Mouse (Mus musculus) cerebellum, adult 8-10 months (tissue): ENCODE data around the gene Lin52.

Source experiments
- DNase-seq: peaks from one replicate; pipeline ENCODE4 v3.0.0; 2022

Gene Lin52

GRCm38 (mm10) chr12:84450718-84451646 lies at the start of gene Lin52, which contains the start of gene Aldh6a1:
TSS of gene Lin52 (plus strand) at chr12:84451422.
TSS of gene Aldh6a1 (minus strand) at chr12:84451004.
- DNase-seq = peak; percentile 94

GRCm38 (mm10) chr12:84402923-84403322 lies 48.3 kb upstream of the Lin52 start:
- DNase-seq = no peak

GRCm38 (mm10) chr12:84404541-84404940 lies 46.7 kb upstream of the Lin52 start:
- no peak for DNase-seq

- DNase-seq = no peak
Observed at GRCm38 (mm10) chr12:84407259-84407658, 44.0 kb upstream of the Lin52 start.

GRCm38 (mm10) chr12:84407874-84408818 lies 43.1 kb upstream of the Lin52 start:
- peak; percentile 41 for DNase-seq

GRCm38 (mm10) chr12:84408819-84409507 lies 42.3 kb upstream of the Lin52 start, which contains the start of the genes Entpd5 and Bbof1:
TSS of gene Entpd5 (minus strand) at chr12:84409029.
TSS of gene Bbof1 (plus strand) at chr12:84409071.
- DNase-seq = peak; percentile 93

- DNase-seq = peak; percentile 74
Observed at GRCm38 (mm10) chr12:84416834-84417604, 34.2 kb upstream of the Lin52 start, which contains the start of gene Rnf113a2. TSS of gene Rnf113a2 (plus strand) at chr12:84417196.

- no peak for DNase-seq
Observed at GRCm38 (mm10) chr12:84417605-84417922, 33.7 kb upstream of the Lin52 start.

- DNase-seq = no peak
Observed at GRCm38 (mm10) chr12:84423990-84424389, 27.2 kb upstream of the Lin52 start.

GRCm38 (mm10) chr12:84429825-84430224 lies 21.4 kb upstream of the Lin52 start:
- DNase-seq = no peak

GRCm38 (mm10) chr12:84438697-84439096 lies 12.5 kb upstream of the Lin52 start:
- no peak for DNase-seq

- no peak for DNase-seq
Observed at GRCm38 (mm10) chr12:84442526-84442925, 8.7 kb upstream of the Lin52 start.

- DNase-seq = no peak
Observed at GRCm38 (mm10) chr12:84447386-84447785, 3.8 kb upstream of the Lin52 start.

- DNase-seq = no peak
Observed at GRCm38 (mm10) chr12:84448181-84448580, 3.0 kb upstream of the Lin52 start.

GRCm38 (mm10) chr12:84449887-84450286 lies 1.3 kb upstream of the Lin52 start:
- no peak for DNase-seq

GRCm38 (mm10) chr12:84450351-84450717 lies 888 bp upstream of the Lin52 start:
- DNase-seq = no peak

- DNase-seq = no peak
Observed at GRCm38 (mm10) chr12:84451801-84452200, 579 bp downstream of the Lin52 start.

GRCm38 (mm10) chr12:84456911-84457310 lies 5.7 kb downstream of the Lin52 start:
- DNase-seq = no peak

GRCm38 (mm10) chr12:84459845-84460244 lies 8.6 kb downstream of the Lin52 start:
- no peak for DNase-seq

- no peak for DNase-seq
Observed at GRCm38 (mm10) chr12:84461416-84461815, 10.2 kb downstream of the Lin52 start.

GRCm38 (mm10) chr12:84462856-84463255 lies 11.6 kb downstream of the Lin52 start:
- no peak for DNase-seq

GRCm38 (mm10) chr12:84468701-84469100 lies 17.5 kb downstream of the Lin52 start:
- DNase-seq = no peak
